Mouse (Mus musculus): ENCODE measurements around the gene Papola.
"Not testable (repeated sequence)": the region's sequence is repeated elsewhere in the genome, so short reads cannot be mapped to it uniquely, and the experiment has no call there.

The Papola gene

GRCm38 (mm10) chr12:105805790-105806189 is 21.3 kb downstream of the Papola start:
- no peak for ATAC-seq (ENCODE audit: low TSS enrichment)

GRCm38 (mm10) chr12:105806205-105806604 is 21.7 kb downstream of the Papola start:
- ATAC-seq (ENCODE audit: low TSS enrichment): no peak

- ATAC-seq (ENCODE audit: low TSS enrichment): no peak
Measured at GRCm38 (mm10) chr12:105807416-105807815, 22.9 kb downstream of the Papola start.

GRCm38 (mm10) chr12:105808945-105809344 is 24.5 kb downstream of the Papola start:
- ATAC-seq (ENCODE audit: low TSS enrichment): no peak

GRCm38 (mm10) chr12:105810608-105811007 is 26.1 kb downstream of the Papola start:
- ATAC-seq (ENCODE audit: low TSS enrichment): no peak

GRCm38 (mm10) chr12:105813957-105814356 is 29.5 kb downstream of the Papola start:
- ATAC-seq (ENCODE audit: low TSS enrichment): no peak

- 0 out of 2 replicates have a peak, but pooled peaks have one; percentile 23 for ATAC-seq (ENCODE audit: low TSS enrichment)
Measured at GRCm38 (mm10) chr12:105823472-105823871, 39.0 kb downstream of the Papola start.

GRCm38 (mm10) chr12:105824743-105825142 is 40.2 kb downstream of the Papola start:
- ATAC-seq (ENCODE audit: low TSS enrichment): no peak

GRCm38 (mm10) chr12:105825266-105825665 is 40.8 kb downstream of the Papola start:
- ATAC-seq (ENCODE audit: low TSS enrichment): no peak

- peak; percentile 86 for ATAC-seq (ENCODE audit: low TSS enrichment)
Measured at GRCm38 (mm10) chr12:105832541-105832940, 48.0 kb downstream of the Papola start.

GRCm38 (mm10) chr12:105834926-105835325 is 50.4 kb downstream of the Papola start:
- no peak for ATAC-seq (ENCODE audit: low TSS enrichment)

GRCm38 (mm10) chr12:105835571-105835970 is 51.1 kb downstream of the Papola start:
- ATAC-seq (ENCODE audit: low TSS enrichment): no peak

- ATAC-seq (ENCODE audit: low TSS enrichment): no peak
Measured at GRCm38 (mm10) chr12:105836196-105836595, 51.7 kb downstream of the Papola start.

GRCm38 (mm10) chr12:105839096-105839495 is 54.6 kb downstream of the Papola start:
- ATAC-seq (ENCODE audit: low TSS enrichment): peak; percentile 72

- ATAC-seq (ENCODE audit: low TSS enrichment): not testable (repeated sequence)
Measured at GRCm38 (mm10) chr12:105840545-105840944, 56.1 kb downstream of the Papola start.

- ATAC-seq (ENCODE audit: low TSS enrichment): no peak
Measured at GRCm38 (mm10) chr12:105843243-105844005, 58.9 kb downstream of the Papola start.

- ATAC-seq (ENCODE audit: low TSS enrichment): no peak
Measured at GRCm38 (mm10) chr12:105844406-105844805, 59.9 kb downstream of the Papola start.

- 0 out of 2 replicates have a peak, but pooled peaks have one; percentile 14 for ATAC-seq (ENCODE audit: low TSS enrichment)
Measured at GRCm38 (mm10) chr12:105849102-105849501, 64.6 kb downstream of the Papola start.

GRCm38 (mm10) chr12:105850675-105851074 is 66.2 kb downstream of the Papola start:
- ATAC-seq (ENCODE audit: low TSS enrichment): no peak

GRCm38 (mm10) chr12:105852798-105853197 is 68.3 kb downstream of the Papola start:
- ATAC-seq (ENCODE audit: low TSS enrichment): no peak

- peak; percentile 68 for ATAC-seq (ENCODE audit: low TSS enrichment)
Measured at GRCm38 (mm10) chr12:105854639-105855038, 70.1 kb downstream of the Papola start.

- ATAC-seq (ENCODE audit: low TSS enrichment): no peak
Measured at GRCm38 (mm10) chr12:105857902-105858640, 73.6 kb downstream of the Papola start.

GRCm38 (mm10) chr12:105862072-105862471 is 77.6 kb downstream of the Papola start:
- ATAC-seq (ENCODE audit: low TSS enrichment): peak; percentile 79
